Mouse (Mus musculus): ENCODE data around the gene Ifitm2.

Ifitm2 gene

GRCm38 (mm10) chr7:140943356-140943755, 12.4 kb downstream of the Ifitm2 start:
- no peak for DNase-seq (ENCODE audit: low spot score in 2 of 2)

- DNase-seq (ENCODE audit: low spot score in 2 of 2), result no peak
Measured at GRCm38 (mm10) chr7:140942811-140943210, 13.0 kb downstream of the Ifitm2 start.

GRCm38 (mm10) chr7:140942341-140942740, 13.4 kb downstream of the Ifitm2 start:
- no peak for DNase-seq (ENCODE audit: low spot score in 2 of 2)

- DNase-seq (ENCODE audit: low spot score in 2 of 2), result peak in 1 of 2 experiments; percentile 75
Measured at GRCm38 (mm10) chr7:140941222-140942051, 14.3 kb downstream of the Ifitm2 start, which contains the start of gene Pgghg. TSS of gene Pgghg (plus strand) at chr7:140941391.

- no peak for DNase-seq (ENCODE audit: low spot score in 2 of 2)
Measured at GRCm38 (mm10) chr7:140939669-140940171, 16.1 kb downstream of the Ifitm2 start.

GRCm38 (mm10) chr7:140938896-140939295, 16.9 kb downstream of the Ifitm2 start:
- DNase-seq (ENCODE audit: low spot score in 2 of 2), result no peak

- no peak for DNase-seq (ENCODE audit: low spot score in 2 of 2)
Measured at GRCm38 (mm10) chr7:140938436-140938835, 17.4 kb downstream of the Ifitm2 start.

GRCm38 (mm10) chr7:140927181-140927580, 28.6 kb downstream of the Ifitm2 start:
- DNase-seq (ENCODE audit: low spot score in 2 of 2), result no peak

GRCm38 (mm10) chr7:140923070-140923775, 32.6 kb downstream of the Ifitm2 start:
- no peak for DNase-seq (ENCODE audit: low spot score in 2 of 2)

- peak in 1 of 2 experiments; percentile 61 for DNase-seq (ENCODE audit: low spot score in 2 of 2)
Measured at GRCm38 (mm10) chr7:140922398-140923069, 33.3 kb downstream of the Ifitm2 start.

- no peak for DNase-seq (ENCODE audit: low spot score in 2 of 2)
Measured at GRCm38 (mm10) chr7:140921225-140921975, 34.4 kb downstream of the Ifitm2 start.

- no peak for DNase-seq (ENCODE audit: low spot score in 2 of 2)
Measured at GRCm38 (mm10) chr7:140920418-140921029, 35.3 kb downstream of the Ifitm2 start, which contains the start of gene Nlrp6. TSS of gene Nlrp6 (plus strand) at chr7:140920902.

GRCm38 (mm10) chr7:140919911-140920310, 35.9 kb downstream of the Ifitm2 start:
- DNase-seq (ENCODE audit: low spot score in 2 of 2), result no peak

- no peak for DNase-seq (ENCODE audit: low spot score in 2 of 2)
Measured at GRCm38 (mm10) chr7:140914031-140914690, 41.6 kb downstream of the Ifitm2 start.

GRCm38 (mm10) chr7:140912846-140913482, 42.8 kb downstream of the Ifitm2 start:
- DNase-seq (ENCODE audit: low spot score in 2 of 2), result no peak

GRCm38 (mm10) chr7:140912293-140912692, 43.5 kb downstream of the Ifitm2 start:
- DNase-seq (ENCODE audit: low spot score in 2 of 2), result no peak

- peak; percentile 50 to 76 for DNase-seq (ENCODE audit: low spot score in 2 of 2)
Measured at GRCm38 (mm10) chr7:140908634-140909107, 47.1 kb downstream of the Ifitm2 start.

- no peak for DNase-seq (ENCODE audit: low spot score in 2 of 2)
Measured at GRCm38 (mm10) chr7:140908181-140908580, 47.6 kb downstream of the Ifitm2 start.

- no peak for DNase-seq (ENCODE audit: low spot score in 2 of 2)
Measured at GRCm38 (mm10) chr7:140907697-140908096, 48.1 kb downstream of the Ifitm2 start.

- DNase-seq (ENCODE audit: low spot score in 2 of 2), result no peak
Measured at GRCm38 (mm10) chr7:140907131-140907530, 48.7 kb downstream of the Ifitm2 start.
